Mouse (Mus musculus): ENCODE measurements at regions not wholly inside any gene's neighbourhood (a gene's known extent, or its start where the extent isn't known, plus 50 kb on each side); places are given as distances from the start of the nearest gene placed in this dataset.

DNA sequence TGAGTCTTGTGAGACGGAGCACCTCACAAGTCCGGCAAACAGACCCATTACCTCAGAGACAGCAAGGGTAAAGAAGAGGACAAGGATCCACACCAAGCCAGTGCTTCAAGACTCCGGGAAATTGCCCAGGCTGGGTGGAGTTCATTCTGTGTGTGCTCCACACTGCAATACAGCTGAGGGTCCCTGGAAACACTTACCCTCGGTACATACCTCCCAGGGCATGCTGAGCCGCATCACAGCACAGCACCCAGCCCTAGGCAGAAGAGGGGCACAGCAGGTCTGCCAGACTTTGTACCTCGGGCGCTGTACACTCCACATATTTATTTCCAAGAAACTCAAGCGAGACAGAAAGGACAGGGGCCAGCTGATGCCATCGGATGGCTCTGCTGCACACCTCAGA is 54.5 kb upstream of the Cmc1 start:
- no peak for DNase-seq

DNA sequence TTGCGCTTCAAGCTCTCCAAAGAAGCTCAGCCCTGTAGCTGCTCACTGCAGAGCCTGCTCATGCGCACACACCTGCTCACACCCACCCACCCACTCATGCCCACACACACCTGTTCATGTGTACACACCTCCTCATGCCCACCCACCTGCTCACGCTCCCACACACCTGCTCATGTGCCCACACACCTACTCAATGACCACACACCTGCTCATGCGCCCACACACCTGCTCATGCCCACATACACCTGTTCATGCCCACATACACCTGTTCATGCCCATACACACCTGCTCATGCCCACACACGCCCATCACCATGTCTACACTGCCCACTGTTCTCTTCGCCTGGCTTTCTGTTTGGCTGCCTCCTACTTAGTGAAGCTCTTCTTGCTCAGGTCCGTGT is 56.5 kb upstream of the Cmc1 start:
- DNase-seq = no peak

DNA sequence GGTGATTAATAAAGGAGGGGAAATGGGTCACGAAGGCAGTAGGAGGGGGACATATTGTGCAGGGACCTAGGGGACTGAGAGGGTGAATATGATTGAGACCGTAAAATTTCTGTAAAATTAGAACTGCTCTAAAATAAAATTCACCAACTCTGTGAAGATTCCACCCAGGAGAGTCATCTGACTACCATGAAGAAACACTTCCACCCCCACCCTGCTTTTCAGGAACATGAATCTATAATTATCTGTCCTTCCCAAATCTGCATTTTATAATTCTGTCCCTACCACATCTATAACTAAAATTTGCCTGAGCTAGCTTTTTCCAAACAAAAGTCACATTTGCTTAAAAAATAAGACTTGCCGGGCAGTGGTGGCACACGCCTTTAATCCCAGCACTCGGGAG is 69.7 kb upstream of the Cmc1 start:
- no peak for DNase-seq

DNA sequence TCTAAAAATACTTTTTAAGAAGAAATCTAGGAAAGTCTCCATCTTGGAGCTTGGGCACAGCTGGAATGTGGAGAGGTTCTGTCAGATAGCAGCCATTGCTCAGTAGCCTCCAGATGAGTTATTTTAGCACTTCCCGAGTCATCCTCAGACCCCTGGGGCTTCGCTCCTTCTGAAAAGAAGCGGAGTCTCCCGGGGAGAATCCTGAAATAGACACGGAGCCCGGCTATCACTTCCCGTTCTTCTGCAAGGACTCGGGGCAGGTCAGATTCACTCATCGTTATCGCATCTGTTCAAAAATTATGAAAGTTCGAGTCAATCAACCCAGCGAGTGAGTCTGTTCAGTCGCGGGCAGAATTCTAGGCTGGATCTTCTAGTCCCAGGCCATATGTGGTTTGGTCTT is 71.2 kb upstream of the Cmc1 start:
- no peak for DNase-seq

- no peak for DNase-seq
Measured at GRCm38 (mm10) chr9:118227401-118228061, 77.6 kb upstream of the Cmc1 start.

DNA sequence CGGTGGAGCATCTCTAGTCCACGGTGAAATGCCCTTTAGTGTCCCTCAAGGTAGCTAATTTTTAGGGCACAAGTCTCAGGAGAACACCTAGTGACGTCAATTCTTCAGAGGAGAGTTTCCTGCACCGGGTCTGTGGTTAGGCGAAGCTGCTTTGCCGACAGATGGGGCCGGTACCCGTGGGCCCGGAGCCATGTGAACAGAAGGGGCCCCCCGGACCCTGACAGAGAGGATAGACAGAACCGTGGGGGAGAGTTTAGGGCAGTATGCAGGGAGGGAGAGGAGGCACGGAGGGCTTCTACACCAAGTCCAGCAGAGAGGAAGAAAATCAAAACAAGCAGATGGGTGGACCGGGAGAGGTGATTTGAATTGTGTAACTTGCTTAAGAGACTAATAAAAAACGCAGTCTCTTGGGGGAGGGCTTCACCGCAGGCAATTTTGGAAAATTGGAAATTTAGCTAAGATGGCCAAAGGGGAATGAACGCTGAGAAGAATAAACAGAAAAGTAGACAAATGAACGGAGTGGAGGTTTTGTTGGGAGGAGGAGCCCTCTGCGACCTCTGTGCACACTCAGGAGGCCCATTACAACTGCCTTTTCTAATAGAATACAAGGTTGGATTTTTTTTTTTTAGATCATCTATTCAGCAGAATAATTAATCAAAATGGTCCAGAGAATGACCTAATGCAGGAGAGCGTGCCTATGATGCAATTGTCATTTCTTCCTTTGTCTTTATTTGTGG is 78.9 kb upstream of the Cmc1 start:
- no peak for DNase-seq

DNA sequence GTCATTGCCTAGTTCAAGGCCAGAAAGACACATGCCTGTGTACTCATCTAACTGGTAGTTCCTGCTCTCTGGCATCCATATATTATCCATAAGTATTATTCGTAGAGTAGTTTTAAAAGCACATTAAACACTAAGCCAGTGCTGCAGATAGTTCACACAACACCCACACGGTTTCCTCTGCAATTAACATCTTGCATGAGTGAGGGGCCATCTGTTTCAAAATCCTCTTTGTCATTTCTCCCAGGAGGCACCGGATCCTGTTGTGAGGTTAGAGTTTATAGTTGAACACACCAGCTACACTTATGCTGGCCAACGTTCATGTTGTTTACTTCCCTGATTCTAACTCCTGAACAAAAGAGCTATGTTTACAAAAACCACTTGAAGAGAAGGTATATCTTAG is 90.7 kb upstream of the Cmc1 start:
- no peak for DNase-seq

DNA sequence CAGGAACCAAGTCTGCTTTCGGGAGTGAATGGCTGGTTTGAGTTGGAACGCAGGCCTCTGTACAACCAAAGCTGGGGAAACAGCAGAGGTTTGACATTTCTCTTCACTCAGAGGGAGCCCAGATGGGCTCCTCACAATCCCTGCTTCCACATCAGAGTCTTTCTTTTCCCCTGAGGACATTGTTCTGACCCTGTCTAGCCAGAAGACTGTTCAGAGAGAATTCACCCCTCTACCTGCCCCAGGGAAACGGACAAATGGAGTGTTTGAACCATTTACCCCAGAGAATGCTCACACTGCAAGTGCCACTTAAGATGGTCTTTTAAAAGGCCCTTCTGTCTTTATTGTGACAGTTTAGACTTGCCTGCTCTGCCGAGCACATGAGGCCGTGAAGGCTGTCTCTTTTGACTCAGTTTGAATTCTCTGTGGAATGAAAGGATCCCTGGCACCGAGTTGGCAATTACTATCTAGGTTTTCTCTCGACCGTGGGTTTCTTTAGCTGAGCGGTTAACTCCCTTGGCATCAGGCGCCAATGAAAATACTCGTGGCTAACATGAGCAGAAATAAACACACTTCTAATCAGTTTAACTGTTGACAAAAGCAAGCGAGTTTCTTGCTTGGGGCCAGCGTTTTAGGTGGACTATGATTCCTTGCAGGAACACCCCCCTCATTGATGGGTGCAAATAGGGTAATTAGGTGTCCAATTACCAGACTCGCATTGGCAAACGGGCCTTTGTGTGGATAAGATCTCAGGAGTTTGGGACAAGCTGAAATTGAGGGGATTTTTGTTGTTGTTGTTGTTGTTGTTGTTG is 97.0 kb upstream of the Cmc1 start:
- no peak for DNase-seq

GRCm38 (mm10) chr9:118253829-118254228 is 103.9 kb upstream of the Cmc1 start:
- no peak for DNase-seq

DNA sequence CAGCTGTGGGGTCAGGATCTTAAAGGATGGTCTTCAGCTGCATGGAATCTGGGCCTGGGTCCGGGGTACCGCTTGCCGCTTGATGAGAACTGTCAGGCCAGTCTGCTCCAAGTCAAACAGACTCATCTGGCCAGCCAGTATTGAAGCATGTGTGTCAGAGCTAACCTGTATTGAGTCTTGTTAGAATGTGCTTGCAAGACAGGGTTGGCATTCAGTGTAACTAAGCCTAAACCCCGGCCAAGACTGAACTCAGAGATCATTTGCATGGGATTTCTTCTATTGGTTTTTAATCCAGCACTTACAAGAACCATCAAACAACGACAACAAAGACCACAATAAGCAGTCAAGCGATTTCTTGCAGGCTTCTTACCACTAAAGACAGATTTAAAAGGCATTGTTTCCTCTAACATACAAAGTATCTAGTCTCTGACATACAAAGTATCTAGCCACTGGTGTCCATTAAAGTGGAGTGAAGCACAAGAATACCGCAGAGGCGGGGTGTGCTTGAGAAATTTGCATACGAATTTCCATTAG is 105.3 kb upstream of the Cmc1 start:
- no peak for DNase-seq

DNA sequence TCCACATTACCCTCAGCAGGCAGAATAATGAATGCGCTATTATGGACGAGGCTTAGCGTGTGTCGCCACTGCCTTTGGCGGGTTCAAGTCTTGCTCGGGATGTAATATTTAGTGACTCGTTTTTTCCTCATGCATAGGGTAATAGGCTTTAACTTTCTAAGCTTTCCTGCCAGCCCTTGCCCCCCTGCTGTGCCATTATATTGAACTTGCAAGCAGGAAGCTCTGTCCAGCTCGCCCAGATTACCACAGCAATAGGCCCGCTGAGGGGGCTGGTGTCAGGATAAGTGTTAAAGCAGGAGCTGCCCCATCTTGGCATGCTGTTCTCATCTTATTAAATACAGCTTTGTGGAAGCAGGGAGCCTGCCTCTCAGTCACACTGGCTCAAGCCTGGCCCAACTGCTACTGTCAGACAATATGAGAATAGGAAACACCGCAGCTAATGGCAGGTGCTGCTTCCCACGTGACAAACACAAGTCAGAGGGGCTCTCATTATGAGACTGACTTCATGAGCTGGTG is 105.8 kb upstream of the Cmc1 start:
- DNase-seq = no peak

DNA sequence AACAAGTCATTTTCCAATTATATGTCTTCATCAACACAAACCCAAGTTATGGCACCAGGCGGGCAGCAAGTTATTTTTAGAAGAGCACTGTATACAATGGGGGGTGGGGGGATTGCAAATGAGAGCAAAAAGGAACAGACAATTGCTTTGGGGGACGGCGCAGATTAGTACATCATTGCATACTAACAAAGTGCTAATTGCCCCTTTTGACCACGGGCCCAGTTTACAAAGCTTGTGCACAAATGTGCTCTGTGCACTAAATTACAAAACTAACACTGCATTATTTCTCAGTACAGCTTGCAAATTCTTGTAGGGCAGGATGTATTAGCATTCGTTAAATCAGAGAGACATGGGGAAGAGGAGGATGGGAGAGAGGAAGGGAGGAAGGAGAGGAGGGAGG is 116.3 kb upstream of the Cmc1 start:
- DNase-seq = no peak

DNA sequence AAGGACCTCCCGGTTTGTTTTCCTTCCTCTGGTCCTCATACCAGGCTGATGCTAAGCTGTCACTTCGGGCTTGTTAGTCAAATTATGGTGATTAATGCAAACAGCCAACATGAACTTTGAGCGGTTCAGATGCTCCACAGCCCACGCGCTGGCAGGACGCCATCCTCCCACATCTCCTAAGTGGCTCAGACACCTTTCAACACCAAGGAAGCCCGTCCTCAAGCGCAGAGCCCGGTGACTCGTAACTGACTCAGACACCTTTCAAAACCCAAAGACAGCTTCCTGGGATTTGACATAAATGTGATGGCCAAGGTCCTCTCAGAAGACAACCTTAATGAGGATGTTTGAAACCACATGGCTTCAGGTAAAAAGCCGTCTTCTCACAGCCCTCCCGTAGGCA is 121.7 kb upstream of the Cmc1 start:
- DNase-seq = no peak

DNA sequence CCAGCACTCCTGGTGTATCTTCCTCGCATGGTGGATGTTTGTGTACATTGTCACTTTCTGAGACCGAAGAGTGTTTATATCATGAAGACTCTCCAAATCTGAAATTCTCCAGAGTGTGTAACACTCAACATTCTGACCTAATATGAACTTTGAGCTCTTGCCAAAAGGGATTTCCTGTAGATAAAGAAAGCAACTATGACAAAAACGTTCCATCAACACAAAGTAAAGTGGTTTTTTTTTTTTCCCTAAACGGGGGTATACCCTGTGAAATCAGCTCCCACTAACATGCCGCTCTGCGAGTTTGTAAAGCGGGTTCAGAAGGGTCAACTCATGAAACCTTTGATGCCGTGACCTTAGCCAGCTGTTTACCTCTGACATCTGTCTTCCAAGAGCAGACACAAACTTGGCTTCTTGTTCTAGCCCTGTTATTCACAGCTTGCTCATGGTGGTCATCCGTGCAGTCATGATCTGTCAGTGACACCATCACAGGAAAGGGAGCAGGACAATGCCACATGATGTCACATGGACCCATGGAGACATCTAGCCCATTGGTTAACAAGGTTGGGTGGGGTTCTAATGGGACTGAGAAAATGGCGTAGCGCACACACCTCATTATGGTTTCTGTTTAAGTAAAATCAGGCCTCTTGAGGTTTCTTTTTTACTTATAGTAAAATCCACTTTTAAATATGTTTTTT is 122.9 kb upstream of the Cmc1 start:
- DNase-seq = peak in 1 of 2 experiments; percentile 6

GRCm38 (mm10) chr9:118285481-118285880 is 135.5 kb upstream of the Cmc1 start:
- DNase-seq = no peak

DNA sequence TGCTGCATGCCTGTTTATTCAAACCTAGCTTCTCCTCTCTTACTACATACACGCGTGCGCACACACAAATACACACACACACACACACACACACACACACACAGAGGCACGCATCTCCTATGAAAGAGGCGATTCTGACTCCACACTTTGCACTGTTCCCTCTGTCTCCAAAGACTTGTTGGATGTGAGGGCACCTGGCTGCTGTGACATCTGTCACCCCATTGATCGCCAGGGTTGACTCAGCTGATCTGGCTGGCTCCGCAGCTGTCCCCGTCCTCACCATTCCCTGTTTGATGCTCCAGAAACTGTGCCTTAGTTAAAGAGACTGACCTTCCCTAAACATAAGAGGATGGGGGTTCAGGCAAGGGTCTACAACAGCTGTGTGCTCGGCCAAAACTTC is 137.6 kb upstream of the Cmc1 start:
- no peak for DNase-seq

DNA sequence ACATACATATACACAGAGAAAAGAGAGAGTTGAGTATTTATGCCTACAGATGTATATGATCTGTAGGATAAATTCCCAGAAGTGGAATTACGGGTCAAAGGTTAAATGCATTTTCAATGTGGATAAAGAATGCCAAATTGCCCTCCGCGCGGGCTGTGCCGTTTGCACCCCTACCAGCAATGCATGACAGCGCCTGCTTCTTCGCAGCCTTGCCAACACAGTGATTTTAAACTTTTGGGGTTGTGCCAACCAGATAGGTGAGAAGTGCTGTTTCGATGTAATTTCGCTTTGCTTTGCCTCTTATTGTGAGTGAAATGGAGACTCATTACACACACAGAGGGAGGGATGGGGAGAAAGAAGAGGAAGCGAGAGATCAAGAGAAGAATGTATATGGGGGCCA is 142.9 kb upstream of the Cmc1 start:
- no peak for DNase-seq

- no peak for DNase-seq
Measured at GRCm38 (mm10) chr9:118294011-118294410, 144.0 kb upstream of the Cmc1 start.

DNA sequence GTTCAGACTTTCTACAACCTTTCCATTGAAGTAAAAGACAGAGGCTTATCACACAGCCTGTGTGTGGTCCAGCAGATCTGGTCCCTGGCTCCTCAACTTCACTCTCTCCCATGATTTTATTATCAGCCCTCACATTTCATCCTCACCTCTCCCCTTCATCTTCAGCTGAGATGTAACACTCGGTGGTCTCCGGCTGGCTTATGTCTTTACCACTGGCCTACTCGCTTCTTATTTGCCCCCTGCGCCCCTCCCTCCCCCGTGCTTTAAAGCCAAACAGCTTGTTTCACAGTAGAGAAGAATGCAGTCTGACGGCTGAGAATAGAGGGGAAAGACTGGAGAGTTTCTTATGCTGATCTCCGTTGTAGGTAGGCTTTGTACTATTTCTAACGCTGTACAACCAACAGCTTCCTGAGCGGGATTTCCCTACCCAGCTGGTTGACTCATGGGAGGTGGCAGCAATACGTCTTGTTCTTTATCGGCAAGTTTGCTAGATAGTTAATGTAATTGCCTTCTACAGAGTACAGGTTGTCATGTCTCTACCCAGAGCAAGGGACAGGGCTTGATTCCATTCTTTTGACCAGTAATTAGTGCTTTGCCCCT is 152.9 kb upstream of the Cmc1 start:
- no peak for DNase-seq

DNA sequence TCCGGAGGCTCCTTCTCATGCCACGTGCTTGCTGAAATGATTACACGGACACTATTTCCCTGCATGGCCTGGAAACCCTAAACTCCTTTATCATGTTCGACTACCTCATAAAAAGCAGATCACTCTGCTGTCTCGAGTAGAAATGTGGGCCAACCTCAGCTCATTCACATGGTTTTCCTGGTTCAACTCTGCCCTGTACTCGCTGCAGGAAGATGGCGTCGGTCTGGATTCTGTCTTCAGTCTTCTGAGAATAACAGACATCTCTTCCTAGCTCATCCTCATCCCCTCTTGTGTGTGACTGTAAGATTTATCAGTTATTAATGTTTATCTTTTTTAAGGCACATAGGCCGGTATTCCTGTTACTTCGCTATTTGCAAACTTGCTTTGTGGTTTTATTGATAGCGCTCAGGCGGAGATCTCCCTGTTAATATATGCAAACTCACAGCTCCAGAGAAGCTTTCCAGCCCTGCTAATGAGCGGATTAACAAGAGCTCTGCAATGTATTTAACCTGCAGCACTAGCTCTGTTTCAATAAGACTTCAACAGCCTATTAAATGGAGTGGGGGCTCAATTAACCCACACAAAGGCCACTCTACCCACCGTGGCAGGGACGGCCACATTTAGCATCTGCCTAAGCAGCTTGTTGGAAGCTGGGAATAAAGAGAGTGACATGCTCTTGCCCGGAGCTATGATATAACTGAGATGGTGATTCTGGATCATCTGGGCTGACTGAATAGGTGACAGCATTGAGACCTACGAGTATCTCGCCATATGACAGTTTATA is 159.5 kb upstream of the Eomes start:
- no peak for DNase-seq

DNA sequence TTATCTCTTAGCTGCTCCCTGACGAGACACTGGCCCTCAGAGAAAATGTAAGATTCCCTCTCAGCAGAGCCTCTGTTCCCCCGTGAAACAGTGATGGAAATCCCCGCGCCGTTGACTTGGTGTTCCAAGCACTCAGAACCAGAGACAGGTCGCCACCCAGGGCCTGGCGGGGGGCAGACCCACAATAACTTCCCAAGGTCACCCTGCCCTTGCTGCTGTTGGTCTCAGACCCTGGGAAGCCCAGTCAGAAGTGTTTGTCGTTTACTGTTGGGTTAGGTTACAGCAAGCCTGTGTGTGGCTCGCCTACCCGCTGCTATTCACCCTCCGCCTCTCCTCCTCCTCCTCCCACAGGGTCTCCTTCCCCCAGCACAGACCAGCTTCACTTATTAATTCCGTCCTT is 154.2 kb upstream of the Eomes start:
- DNase-seq = no peak

Measured in heart, adult 18-20 months (tissue).